Mouse (Mus musculus): Measurements from ENCODE around the gene Raly. TPM values are rescaled to one million over a fixed set of nuclear protein-coding genes. Genes with fewer than 3 reads are reported as not detected.

The Raly gene
- total RNA-seq, 2 experiments from 2014 or later: 212 to 222 TPM

Other genes with a start within 250 kb of the Raly start
- gene 1700003F12Rik, start 244.0 kb upstream of the Raly start, total RNA-seq (2021): under 1 TPM in 1 of 2 experiments, not detected in 1; 0.81 TPM
- gene Actl10, start 239.3 kb upstream of the Raly start, total RNA-seq (2021): under 1 TPM in 1 of 2 experiments, not detected in 1; 0.17 TPM
- 1 to 10 TPM in 1 of 2 experiments, under 1 TPM in 1; 0.81 to 1.8 TPM for gene Necab3, start 232.2 kb upstream of the Raly start, total RNA-seq (2021)
- 10 to 100 TPM; 32.3 to 35.6 TPM for gene E2f1, start 221.2 kb upstream of the Raly start, total RNA-seq (2021)
- gene Pxmp4, start 187.4 kb upstream of the Raly start, total RNA-seq (2021): 10 to 100 TPM; 14.5 to 20.4 TPM
- gene Zfp341, start 177.8 kb upstream of the Raly start, total RNA-seq (2021): 1 to 10 TPM; 2.4 TPM
- not detected for gene 4930519P11Rik, start 177.7 kb upstream of the Raly start, total RNA-seq (2021)
- 100 to 1,000 TPM; 133 to 134 TPM for gene Chmp4b, start 139.4 kb upstream of the Raly start, total RNA-seq (2021)
- gene Gm14214, start 21.1 kb upstream of the Raly start, total RNA-seq (2021): not detected
- gene a, start 306 bp downstream of the Raly start, total RNA-seq (2021): not detected
- 10 to 100 TPM; 84.1 to 86.4 TPM for gene Eif2s2, start 101.8 kb downstream of the Raly start, total RNA-seq (2021)
- under 1 TPM; 0.16 to 0.21 TPM for gene Gm14226, start 227.2 kb downstream of the Raly start, total RNA-seq (2021)

Data from heart, postnatal 4 days (tissue).